Mouse (Mus musculus) hindbrain, embryonic 10.5 days (tissue): ENCODE data around the gene Hoxa4. TPM values are rescaled to one million over a fixed set of nuclear protein-coding genes. Genes with fewer than 3 reads are reported as not detected.

Experiments
- DNase-seq: peaks from one replicate; pipeline ENCODE4 v3.0.0-alpha.2; 2017; ENCODE audit warnings: low spot score
- H3K27ac ChIP-seq: fragments of 300-500 bp; sonication (generic); 2 replicates; pipeline ENCODE4 v1.5.1; 2016; ENCODE audit warnings: mild to moderate bottlenecking, moderate library complexity
- H3K27me3 ChIP-seq: fragments of 300-500 bp; sonication (generic); 2 replicates; pipeline ENCODE4 v1.6.1; 2016; ENCODE audit warnings: mild to moderate bottlenecking; ENCODE audit not compliant: poor library complexity, insufficient read depth, severe bottlenecking
- H3K36me3 ChIP-seq: fragments of 300-500 bp; sonication (generic); 2 replicates; pipeline ENCODE4 v1.6.1; 2016; ENCODE audit warnings: mild to moderate bottlenecking, moderate library complexity
- H3K4me1 ChIP-seq: fragments of 300-500 bp; sonication (generic); replicated peaks from 2 replicates; pipeline ENCODE4 v1.6.1; 2016; ENCODE audit warnings: mild to moderate bottlenecking
- H3K4me3 ChIP-seq: fragments of 300-500 bp; sonication (generic); 2 replicates; pipeline ENCODE4 v1.5.1; 2016; ENCODE audit warnings: mild to moderate bottlenecking, moderate library complexity
- H3K9me3 ChIP-seq: fragments of 300-500 bp; sonication (generic); 2 replicates; pipeline ENCODE4 v1.6.1; 2016; ENCODE audit warnings: mild to moderate bottlenecking, moderate library complexity
- WGBS: fragments of 180-500 bp; shearing (Covaris S2); methylation state at CpG from one replicate; pipeline ENCODE4 v1.1.7; 2016; 5-methylcytosine and 5-hydroxymethylcytosine counted together
- polyA plus RNA-seq: library from polyadenylated mRNA; unstranded; fragments of >200 nt; fragmentation: Nextera tagmentation; extraction: Ambion mirVana; gene quantifications from 2 replicates; pipeline ENCODE4 v1.2.1, GENCODE M21; 2016

Gene Hoxa4
- polyA plus RNA-seq, 1 experiment from 2014 or later: 4.3 TPM

GRCm38 (mm10) chr6:52217895-52218642, 26.5 kb upstream of the Hoxa4 start:
- H3K9me3 ChIP-seq: no peaks in the 10 kb centered on the region
- DNase-seq: no peak
- H3K4me1 ChIP-seq: peaks cover 22% of the 10 kb centered on the region
- no peak overlapping the region for H3K27ac ChIP-seq
- peak overlapping the region; percentile 45; the same call in 1 of the 2 replicates for H3K4me3 ChIP-seq
- H3K36me3 ChIP-seq: no peaks in the 10 kb centered on the region
- 4% methylated on average over 23 of the region's 23 CpGs for WGBS
- peaks cover 100% of the 10 kb centered on the region for H3K27me3 ChIP-seq

GRCm38 (mm10) chr6:52217459-52217768, 25.9 kb upstream of the Hoxa4 start:
- Histone ChIP-seq H3K9me3 (no peaks in the 10 kb centered on the region), H3K27me3 (peaks cover 100% of the 10 kb centered on the region), H3K27ac (no peak overlapping the region), H3K36me3 (no peaks in the 10 kb centered on the region), H3K4me3 (peak overlapping the region; percentile 45), H3K4me1 (peaks cover 22% of the 10 kb centered on the region)
- WGBS: under 1% methylated on average over 25 of the region's 25 CpGs
- DNase-seq: peak; percentile 77

GRCm38 (mm10) chr6:52216691-52217458, 25.3 kb upstream of the Hoxa4 start:
- Histone ChIP-seq H3K36me3 (no peaks in the 10 kb centered on the region), H3K9me3 (no peaks in the 10 kb centered on the region), H3K27me3 (peaks cover 100% of the 10 kb centered on the region), H3K4me3 (peak overlapping the region; percentile 45), H3K27ac (no peak overlapping the region), H3K4me1 (peaks cover 20% of the 10 kb centered on the region)
- DNase-seq: peak; percentile 68
- 2% methylated on average over 60 of the region's 60 CpGs for WGBS

GRCm38 (mm10) chr6:52215771-52216535, 24.4 kb upstream of the Hoxa4 start:
- Histone ChIP-seq H3K27ac (no peak overlapping the region), H3K9me3 (no peaks in the 10 kb centered on the region), H3K4me1 (peaks cover 11% of the 10 kb centered on the region), H3K36me3 (no peaks in the 10 kb centered on the region), H3K27me3 (peaks cover 100% of the 10 kb centered on the region), H3K4me3 (no peak overlapping the region)
- no peak for DNase-seq
- WGBS: 2% methylated on average over 30 of the region's 30 CpGs

- Histone ChIP-seq H3K27me3 (peaks cover 100% of the 10 kb centered on the region), H3K36me3 (no peaks in the 10 kb centered on the region), H3K9me3 (no peaks in the 10 kb centered on the region), H3K4me3 (no peak overlapping the region), H3K4me1 (peaks cover 11% of the 10 kb centered on the region), H3K27ac (no peak overlapping the region)
- DNase-seq: no peak
- WGBS: 14% methylated on average over 3 of the region's 3 CpGs
Measured at GRCm38 (mm10) chr6:52215070-52215469, 23.5 kb upstream of the Hoxa4 start.

- H3K9me3 ChIP-seq: no peaks in the 10 kb centered on the region
- H3K27me3 ChIP-seq: peaks cover 100% of the 10 kb centered on the region
- WGBS: 9% methylated on average over 5 of the region's 5 CpGs
- no peak overlapping the region for H3K4me3 ChIP-seq
- no peak for DNase-seq
- peaks cover 11% of the 10 kb centered on the region for H3K4me1 ChIP-seq
- no peaks in the 10 kb centered on the region for H3K36me3 ChIP-seq
- no peak overlapping the region for H3K27ac ChIP-seq
Measured at GRCm38 (mm10) chr6:52214271-52214670, 22.7 kb upstream of the Hoxa4 start.

- H3K36me3 ChIP-seq: no peaks in the 10 kb centered on the region
- H3K27me3 ChIP-seq: peaks cover 100% of the 10 kb centered on the region
- no peaks in the 10 kb centered on the region for H3K9me3 ChIP-seq
- H3K4me3 ChIP-seq: no peak within 1 kb of the TSS
- H3K4me1 ChIP-seq: peaks cover 17% of the 10 kb centered on the region
- no peak for DNase-seq
- WGBS: 2% methylated on average over 38 of the region's 38 CpGs
- no peak within 1 kb of the TSS for H3K27ac ChIP-seq
Measured at GRCm38 (mm10) chr6:52213119-52213986, 21.8 kb upstream of the Hoxa4 start, which contains the start of the genes Hoxa3 and Gm28308. TSS of gene Hoxa3 (minus strand) at chr6:52213336. TSS of gene Gm28308 (minus strand) at chr6:52213339.

GRCm38 (mm10) chr6:52212556-52213118, 21.1 kb upstream of the Hoxa4 start:
- H3K9me3 ChIP-seq: no peaks in the 10 kb centered on the region
- H3K27me3 ChIP-seq: peaks cover 100% of the 10 kb centered on the region
- H3K4me1 ChIP-seq: peaks cover 18% of the 10 kb centered on the region
- H3K4me3 ChIP-seq: no peak overlapping the region
- H3K36me3 ChIP-seq: no peaks in the 10 kb centered on the region
- DNase-seq: no peak
- H3K27ac ChIP-seq: no peak overlapping the region
- WGBS: 1% methylated on average over 22 of the region's 22 CpGs

- Histone ChIP-seq H3K4me3 (no peak overlapping the region), H3K4me1 (peaks cover 11% of the 10 kb centered on the region), H3K27ac (no peak overlapping the region), H3K9me3 (no peaks in the 10 kb centered on the region), H3K27me3 (peaks cover 100% of the 10 kb centered on the region), H3K36me3 (no peaks in the 10 kb centered on the region)
- 2% methylated on average over 13 of the region's 13 CpGs for WGBS
- no peak for DNase-seq
Measured at GRCm38 (mm10) chr6:52211961-52212360, 20.4 kb upstream of the Hoxa4 start.

- H3K27ac ChIP-seq: no peak overlapping the region
- no peaks in the 10 kb centered on the region for H3K36me3 ChIP-seq
Measured at GRCm38 (mm10) chr6:52211170-52211935, 19.8 kb upstream of the Hoxa4 start.

GRCm38 (mm10) chr6:52209685-52210046, 18.1 kb upstream of the Hoxa4 start:
- 4% methylated on average over 12 of the region's 12 CpGs for WGBS
- no peak for DNase-seq
- H3K4me3 ChIP-seq: no peak overlapping the region
- peaks cover 9% of the 10 kb centered on the region for H3K4me1 ChIP-seq
- H3K27me3 ChIP-seq: peaks cover 100% of the 10 kb centered on the region
- no peak overlapping the region for H3K27ac ChIP-seq
- H3K36me3 ChIP-seq: no peaks in the 10 kb centered on the region
- no peaks in the 10 kb centered on the region for H3K9me3 ChIP-seq

More at GRCm38 (mm10) chr6:52211170-52211935, 19.8 kb upstream of the Hoxa4 start:
- Histone ChIP-seq H3K27me3 (peaks cover 100% of the 10 kb centered on the region), H3K9me3 (no peaks in the 10 kb centered on the region), H3K4me3 (no peak overlapping the region), H3K4me1 (peaks cover 9% of the 10 kb centered on the region)
- WGBS: under 1% methylated on average over 37 of the region's 37 CpGs
- DNase-seq: peak; percentile 81
